Mouse (Mus musculus) erythroblast, embryonic 14.5 days (primary cell): Measurements from ENCODE around the gene Acot3.
"Not testable (repeated sequence)": the region's sequence is repeated elsewhere in the genome, so short reads cannot be mapped to it uniquely, and the experiment has no call there.

Experiments
- GATA1 ChIP-seq: IDR thresholded peaks from 2 replicates; pipeline ENCODE4 v1.6.1; 2012; ENCODE audit warnings: low read length, inconsistent platforms, mixed read lengths
- TAL1 ChIP-seq: IDR thresholded peaks from 3 replicates; pipeline ENCODE4 v1.6.1; 2012; ENCODE audit warnings: low read length, inconsistent platforms, mixed read lengths

GRCm38 (mm10) chr12:84022266-84022665 is 29.7 kb upstream of the Acot3 start:
- not testable (repeated sequence) for TF ChIP-seq GATA1, TAL1
